Mouse (Mus musculus): Measurements from ENCODE around the gene Hyal5. TPM values are rescaled to one million over a fixed set of nuclear protein-coding genes. Genes with fewer than 3 reads are reported as not detected.
A peak's percentile ranks its signal among the peaks of the same experiment; 100 is the strongest.

Hyal5 gene
- not detected in 2 replicates for polyA plus RNA-seq (2015; fragmentation: Nextera tagmentation; extraction: Ambion mirVana)

DNA sequence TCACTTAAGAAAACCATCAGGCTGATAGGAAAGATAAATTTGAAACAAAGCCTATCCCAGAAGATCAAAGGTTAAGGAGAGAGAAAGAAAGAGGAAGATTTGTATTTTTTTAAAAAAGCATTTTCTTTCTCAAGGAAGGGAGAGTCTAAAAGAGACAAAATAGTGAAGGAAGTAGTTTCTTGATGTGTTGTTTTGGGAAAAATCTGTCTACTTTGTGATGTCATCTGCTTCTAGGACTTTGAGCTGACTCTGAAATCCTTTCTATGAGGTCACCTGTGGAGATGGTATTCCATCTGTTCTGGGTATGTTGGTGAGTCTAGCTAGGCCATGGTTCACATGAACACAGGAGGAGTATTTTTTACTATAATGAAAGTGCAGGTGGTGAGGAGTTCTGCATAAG is at the start of gene Hyal5:
Gene Hyal5 (plus strand): TSS at position 301 of the 400 bp plus-strand sequence.
- no peak within 1 kb of the TSS for H3K4me2 ChIP-seq (ENCODE audit: low read depth, low read length)
- H3K4me1 ChIP-seq (replicated peaks; ENCODE audit: control insufficient read depth, insufficient read depth, low read length): no peaks in the 10 kb centered on the region
- no peak for ATAC-seq (ENCODE audit: low read depth)

DNA sequence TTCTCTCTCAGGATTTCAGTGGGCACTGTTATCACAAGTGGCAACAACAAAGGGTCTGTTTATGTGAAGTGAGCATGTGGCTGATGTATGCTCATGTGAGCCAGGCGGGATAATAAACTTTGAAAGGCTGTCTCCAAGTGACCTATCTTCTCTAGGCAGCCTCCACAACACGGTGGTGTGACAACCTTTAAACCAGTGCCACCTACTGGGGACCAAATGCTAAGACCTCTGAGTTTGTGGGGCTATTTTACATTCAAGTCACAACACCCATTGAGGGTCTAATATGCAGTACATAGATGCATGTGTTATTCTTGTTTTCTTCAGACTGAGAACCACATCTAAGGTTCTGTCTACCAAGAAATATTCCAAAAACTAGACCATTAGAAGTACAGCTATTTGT is 35.7 kb upstream of the Hyal5 start:
- H3K27ac ChIP-seq (ENCODE audit: low read length): no peak overlapping the region
- H3K9ac ChIP-seq (ENCODE audit: low read length): no peak overlapping the region
- no peak overlapping the region for H3K4me2 ChIP-seq (ENCODE audit: low read depth, low read length)
- no peaks in the 10 kb centered on the region for H3K9me3 ChIP-seq (ENCODE audit: control insufficient read depth, low read length)
- no peaks in the 10 kb centered on the region for H3K4me1 ChIP-seq (replicated peaks; ENCODE audit: control insufficient read depth, insufficient read depth, low read length)
- ATAC-seq (ENCODE audit: low read depth): no peak
- H3K4me3 ChIP-seq (ENCODE audit: low read length): no peak overlapping the region
- H3K36me3 ChIP-seq (ENCODE audit: control insufficient read depth, insufficient read depth, low read length): no peaks in the 10 kb centered on the region
- 36% methylated on average over 2 of the region's 2 CpGs for WGBS
- no peaks in the 10 kb centered on the region for H3K27me3 ChIP-seq (ENCODE audit: control insufficient read depth, insufficient read depth, low read depth, low read length)

More for the DNA sequence above, at the start of gene Hyal5:
- Histone ChIP-seq H3K36me3 (ENCODE audit: control insufficient read depth, insufficient read depth, low read length) (no peaks in the 10 kb centered on the region), H3K9me3 (ENCODE audit: control insufficient read depth, low read length) (no peaks in the 10 kb centered on the region), H3K9ac (ENCODE audit: low read length) (no peak within 1 kb of the TSS), H3K27me3 (ENCODE audit: control insufficient read depth, insufficient read depth, low read depth, low read length) (no peaks in the 10 kb centered on the region), H3K4me3 (ENCODE audit: low read length) (no peak within 1 kb of the TSS), H3K27ac (ENCODE audit: low read length) (no peak within 1 kb of the TSS)

DNA sequence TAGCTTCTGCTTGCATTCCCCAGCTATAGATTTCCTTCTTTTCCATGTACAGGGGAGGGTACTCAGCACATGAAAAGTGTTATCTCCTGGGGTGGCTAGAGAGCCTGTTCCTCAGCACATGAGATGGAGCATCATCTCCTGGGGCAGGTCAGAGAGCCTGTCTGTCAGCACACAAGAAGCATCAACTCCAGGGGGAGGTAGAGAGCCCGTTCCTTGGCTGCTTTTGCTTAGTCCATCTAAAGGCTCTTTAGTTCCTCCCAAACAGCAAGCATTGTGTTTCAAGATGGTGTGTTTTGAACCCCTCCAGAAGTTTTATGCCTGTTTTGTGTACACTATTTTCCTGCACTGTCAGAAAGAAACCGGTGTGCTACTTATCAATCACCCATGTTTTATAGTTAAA is 2.5 kb downstream of the Hyal5 start:
- WGBS: 32% methylated on average over 2 of the region's 2 CpGs
- ATAC-seq (ENCODE audit: low read depth): no peak
- Histone ChIP-seq H3K9me3 (ENCODE audit: control insufficient read depth, low read length) (no peaks in the 10 kb centered on the region), H3K36me3 (ENCODE audit: control insufficient read depth, insufficient read depth, low read length) (no peaks in the 10 kb centered on the region), H3K4me2 (ENCODE audit: low read depth, low read length) (no peak overlapping the region), H3K4me3 (ENCODE audit: low read length) (no peak overlapping the region), H3K9ac (ENCODE audit: low read length) (no peak overlapping the region), H3K27ac (ENCODE audit: low read length) (no peak overlapping the region), H3K4me1 (replicated peaks; ENCODE audit: control insufficient read depth, insufficient read depth, low read length) (no peaks in the 10 kb centered on the region), H3K27me3 (ENCODE audit: control insufficient read depth, insufficient read depth, low read depth, low read length) (no peaks in the 10 kb centered on the region)

DNA sequence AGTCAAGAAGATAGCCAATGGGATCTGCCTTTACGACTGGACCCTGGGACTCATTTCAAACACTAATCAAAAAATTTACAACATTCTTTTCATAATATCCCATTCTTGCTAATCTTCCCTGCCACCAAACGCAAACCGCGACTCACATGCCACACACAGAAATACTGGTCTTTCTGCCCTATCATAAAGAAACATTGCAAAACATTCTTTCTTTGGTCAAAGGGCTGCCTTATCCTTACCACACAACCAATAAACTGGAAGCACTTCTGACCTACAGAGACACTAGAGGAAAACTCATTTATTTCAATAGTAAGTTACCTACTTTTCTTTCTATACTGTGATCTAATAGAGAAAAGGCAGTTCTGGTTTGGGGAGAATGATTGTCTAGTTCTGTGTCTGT is 5.9 kb downstream of the Hyal5 start:
- H3K9me3 ChIP-seq (ENCODE audit: control insufficient read depth, low read length): no peaks in the 10 kb centered on the region
- no peak overlapping the region for H3K9ac ChIP-seq (ENCODE audit: low read length)
- H3K27me3 ChIP-seq (ENCODE audit: control insufficient read depth, insufficient read depth, low read depth, low read length): no peaks in the 10 kb centered on the region
- no peak overlapping the region for H3K4me3 ChIP-seq (ENCODE audit: low read length)
- H3K36me3 ChIP-seq (ENCODE audit: control insufficient read depth, insufficient read depth, low read length): no peaks in the 10 kb centered on the region
- ATAC-seq (ENCODE audit: low read depth): no peak
- no peak overlapping the region for H3K27ac ChIP-seq (ENCODE audit: low read length)
- 88% methylated on average over 4 of the region's 4 CpGs for WGBS
- H3K4me1 ChIP-seq (replicated peaks; ENCODE audit: control insufficient read depth, insufficient read depth, low read length): no peaks in the 10 kb centered on the region
- no peak overlapping the region for H3K4me2 ChIP-seq (ENCODE audit: low read depth, low read length)

DNA sequence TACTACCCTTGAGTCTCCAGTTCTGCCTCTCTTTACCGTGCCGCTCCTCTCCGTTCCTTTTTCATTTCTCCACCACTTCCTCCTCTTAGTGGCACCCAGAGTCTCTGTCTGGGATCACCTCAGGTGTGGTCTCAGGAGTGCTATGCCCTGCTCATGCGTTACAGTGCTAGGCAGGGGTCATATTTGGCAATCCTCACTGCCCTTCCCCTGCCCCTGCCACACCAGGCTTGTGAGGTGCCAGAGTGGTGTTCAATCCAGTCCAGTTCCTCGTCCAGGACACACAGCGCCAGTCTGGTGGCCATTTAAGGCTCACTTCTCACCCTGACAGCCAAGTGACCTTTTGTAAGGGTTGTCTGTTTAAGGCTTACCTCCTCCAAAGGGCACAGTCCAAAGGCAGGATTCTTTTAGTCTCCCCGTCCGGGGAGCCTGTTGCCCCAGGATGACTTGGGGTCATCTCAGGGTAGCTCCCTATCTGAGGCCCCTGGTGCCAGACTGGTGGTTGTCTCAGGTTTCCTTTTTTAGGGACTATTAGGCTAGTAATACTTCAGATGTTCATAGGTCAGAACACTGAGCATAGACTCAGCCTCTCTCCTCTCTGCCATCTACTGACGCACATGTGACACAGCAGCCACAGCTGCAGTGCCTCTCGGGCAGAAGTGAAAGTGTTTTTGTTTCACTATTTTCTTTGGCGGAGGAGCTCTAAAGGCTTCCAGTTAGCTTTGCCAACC is 36.5 kb downstream of the Hyal5 start:
- H3K4me3 ChIP-seq (ENCODE audit: low read length): peak overlapping the region; percentile 43

DNA sequence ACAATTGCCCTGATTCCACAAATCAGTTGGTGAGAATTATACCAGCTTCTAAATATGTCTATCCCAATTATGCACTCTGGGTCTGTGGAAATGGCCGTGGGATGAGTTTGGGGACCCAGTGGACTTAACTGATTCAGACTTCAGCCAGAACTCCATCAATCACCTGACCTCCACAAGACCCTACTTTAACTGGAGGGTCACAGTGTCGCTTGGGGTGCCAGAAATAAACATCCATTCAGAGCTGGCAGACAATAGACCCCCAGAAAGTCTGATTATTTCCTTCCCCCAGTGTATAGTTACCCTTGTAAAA is 37.0 kb downstream of the Hyal5 start:
- 0 out of 2 replicates have a peak overlapping the region, but pooled peaks have one; percentile 26 for H3K9ac ChIP-seq (ENCODE audit: low read length)
- H3K9me3 ChIP-seq (ENCODE audit: control insufficient read depth, low read length): no peaks in the 10 kb centered on the region
- H3K4me3 ChIP-seq (ENCODE audit: low read length): peak overlapping the region; percentile 43
- WGBS: 30% methylated on average over 2 of the region's 2 CpGs
- H3K4me2 ChIP-seq (ENCODE audit: low read depth, low read length): peak overlapping the region; percentile 49
- H3K27ac ChIP-seq (ENCODE audit: low read length): no peak overlapping the region
- H3K36me3 ChIP-seq (ENCODE audit: control insufficient read depth, insufficient read depth, low read length): no peaks in the 10 kb centered on the region
- H3K4me1 ChIP-seq (replicated peaks; ENCODE audit: control insufficient read depth, insufficient read depth, low read length): no peaks in the 10 kb centered on the region
- H3K27me3 ChIP-seq (ENCODE audit: control insufficient read depth, insufficient read depth, low read depth, low read length): no peaks in the 10 kb centered on the region
- 0 out of 2 replicates have a peak, but pooled peaks have one; percentile 28 for ATAC-seq (ENCODE audit: low read depth)

More for the DNA sequence above, 36.5 kb downstream of the Hyal5 start:
- H3K36me3 ChIP-seq (ENCODE audit: control insufficient read depth, insufficient read depth, low read length): no peaks in the 10 kb centered on the region
- 59% methylated on average over 11 of the region's 11 CpGs for WGBS
- peak overlapping the region; percentile 49 for H3K4me2 ChIP-seq (ENCODE audit: low read depth, low read length)
- H3K9ac ChIP-seq (ENCODE audit: low read length): 0 out of 2 replicates have a peak overlapping the region, but pooled peaks have one; percentile 26
- H3K4me1 ChIP-seq (replicated peaks; ENCODE audit: control insufficient read depth, insufficient read depth, low read length): no peaks in the 10 kb centered on the region
- peak; percentile 71 for ATAC-seq (ENCODE audit: low read depth)
- H3K27me3 ChIP-seq (ENCODE audit: control insufficient read depth, insufficient read depth, low read depth, low read length): no peaks in the 10 kb centered on the region
- H3K9me3 ChIP-seq (ENCODE audit: control insufficient read depth, low read length): no peaks in the 10 kb centered on the region
- H3K27ac ChIP-seq (ENCODE audit: low read length): no peak overlapping the region

DNA sequence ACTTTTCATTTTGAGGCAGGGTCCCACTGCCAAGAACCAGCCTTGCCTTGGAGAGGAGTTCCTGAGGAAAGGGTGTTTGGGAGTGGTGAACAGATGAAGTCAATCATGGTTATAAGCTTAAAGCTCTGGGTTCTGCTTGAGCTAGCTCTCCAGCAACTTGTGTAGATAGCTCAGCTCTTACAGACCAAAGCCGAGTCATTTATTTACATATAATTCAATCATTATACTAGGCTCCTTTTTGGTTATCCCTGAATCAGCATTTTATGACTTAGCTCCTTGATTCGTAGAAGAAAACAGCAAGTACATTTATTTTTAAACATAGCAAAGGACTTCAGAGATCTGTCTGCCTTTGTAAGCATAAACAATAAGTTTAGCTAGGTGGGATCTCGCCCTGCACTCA is 47.3 kb downstream of the Hyal5 start:
- WGBS: 61% methylated on average over 3 of the region's 3 CpGs
- ATAC-seq (ENCODE audit: low read depth): no peak

DNA sequence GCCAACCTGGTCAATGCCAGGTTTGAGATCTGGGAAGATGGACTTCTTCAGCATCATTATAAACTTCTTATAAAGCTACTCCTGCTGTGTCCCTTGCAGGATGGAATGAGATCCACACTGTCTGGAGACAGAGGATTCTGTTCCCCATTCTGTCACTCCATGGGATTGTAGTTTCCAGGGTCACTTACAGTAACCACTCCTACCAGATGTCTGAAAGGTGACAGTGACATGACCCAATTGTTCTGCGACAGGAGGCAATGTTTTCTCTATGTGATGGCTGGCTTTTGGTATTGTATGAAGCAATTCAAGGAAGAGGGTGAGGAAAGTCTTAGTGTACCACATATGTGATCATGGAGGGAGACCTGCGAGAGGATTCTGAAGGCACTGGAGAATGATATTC is 50.0 kb downstream of the Hyal5 start:
- Histone ChIP-seq H3K9ac (ENCODE audit: low read length) (no peak overlapping the region), H3K4me1 (replicated peaks; ENCODE audit: control insufficient read depth, insufficient read depth, low read length) (no peaks in the 10 kb centered on the region), H3K4me2 (ENCODE audit: low read depth, low read length) (no peak overlapping the region), H3K27ac (ENCODE audit: low read length) (no peak overlapping the region), H3K27me3 (ENCODE audit: control insufficient read depth, insufficient read depth, low read depth, low read length) (no peaks in the 10 kb centered on the region), H3K36me3 (ENCODE audit: control insufficient read depth, insufficient read depth, low read length) (no peaks in the 10 kb centered on the region), H3K4me3 (ENCODE audit: low read length) (no peak overlapping the region), H3K9me3 (ENCODE audit: control insufficient read depth, low read length) (no peaks in the 10 kb centered on the region)
- 50% methylated on average over 2 of the region's 2 CpGs for WGBS
- ATAC-seq (ENCODE audit: low read depth): no peak

More for the DNA sequence above, 47.3 kb downstream of the Hyal5 start:
- Histone ChIP-seq H3K4me3 (ENCODE audit: low read length) (no peak overlapping the region), H3K4me2 (ENCODE audit: low read depth, low read length) (no peak overlapping the region), H3K36me3 (ENCODE audit: control insufficient read depth, insufficient read depth, low read length) (no peaks in the 10 kb centered on the region), H3K9me3 (ENCODE audit: control insufficient read depth, low read length) (no peaks in the 10 kb centered on the region), H3K27me3 (ENCODE audit: control insufficient read depth, insufficient read depth, low read depth, low read length) (no peaks in the 10 kb centered on the region), H3K27ac (ENCODE audit: low read length) (no peak overlapping the region), H3K4me1 (replicated peaks; ENCODE audit: control insufficient read depth, insufficient read depth, low read length) (no peaks in the 10 kb centered on the region), H3K9ac (ENCODE audit: low read length) (no peak overlapping the region)

DNA sequence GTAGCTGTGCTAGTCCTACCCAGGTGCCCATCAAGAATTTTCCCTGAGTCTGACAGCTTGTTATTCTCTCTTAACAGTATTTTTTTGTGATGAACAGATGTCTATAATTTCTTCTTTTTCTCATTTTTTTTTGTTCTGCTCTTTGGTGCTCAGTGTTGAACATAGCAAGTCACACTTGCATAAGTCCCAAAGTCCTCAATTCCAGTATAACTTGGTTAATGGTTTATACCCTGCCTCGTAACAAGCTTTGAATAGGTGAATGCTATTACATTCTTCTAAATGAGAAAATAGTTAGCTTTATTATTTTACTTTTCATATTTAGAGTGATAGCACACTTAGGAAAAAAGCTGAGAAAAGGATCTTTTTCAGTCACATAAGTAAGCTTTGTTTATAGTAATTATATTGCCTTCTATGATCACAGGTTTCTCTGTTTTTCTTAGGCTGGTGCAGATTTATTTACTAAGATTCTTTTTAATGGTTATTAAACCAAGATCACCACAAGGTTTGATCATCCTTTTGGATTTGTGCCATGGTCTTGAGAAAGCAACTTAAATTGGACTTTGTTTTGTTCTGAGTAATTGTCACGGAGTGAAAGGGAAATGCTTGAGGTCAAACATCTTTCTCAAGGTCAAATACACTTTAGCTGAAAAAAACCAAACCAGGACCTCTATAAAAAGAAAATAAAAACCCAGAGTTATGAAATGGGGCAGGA is 52.4 kb downstream of the Hyal5 start:
- H3K36me3 ChIP-seq (ENCODE audit: control insufficient read depth, insufficient read depth, low read length): no peaks in the 10 kb centered on the region
- no peak overlapping the region for H3K9ac ChIP-seq (ENCODE audit: low read length)
- H3K4me1 ChIP-seq (replicated peaks; ENCODE audit: control insufficient read depth, insufficient read depth, low read length): no peaks in the 10 kb centered on the region
- H3K27me3 ChIP-seq (ENCODE audit: control insufficient read depth, insufficient read depth, low read depth, low read length): no peaks in the 10 kb centered on the region
- ATAC-seq (ENCODE audit: low read depth): no peak
- 52% methylated on average over 2 of the region's 2 CpGs for WGBS
- H3K9me3 ChIP-seq (ENCODE audit: control insufficient read depth, low read length): no peaks in the 10 kb centered on the region
- no peak overlapping the region for H3K4me2 ChIP-seq (ENCODE audit: low read depth, low read length)
- no peak overlapping the region for H3K4me3 ChIP-seq (ENCODE audit: low read length)
- H3K27ac ChIP-seq (ENCODE audit: low read length): no peak overlapping the region
